Mouse (Mus musculus) left cerebral cortex, adult 9 months (tissue): Measurements from ENCODE around the gene Fam169b.
A peak's percentile ranks its signal among the peaks of the same experiment; 100 is the strongest.

Source experiments
- DNase-seq, 2 experiments: peaks; one replicate each; pipeline ENCODE4 v3.0.0; 2022; ENCODE audit warnings: low spot score in 2 of 2

Fam169b gene

GRCm38 (mm10) chr7:68273515-68273914, at the start of gene Fam169b:
Gene Fam169b (plus strand): TSS chr7:68273839.
- no peak for DNase-seq

GRCm38 (mm10) chr7:68224006-68224405, 49.6 kb upstream of the Fam169b start:
- DNase-seq: no peak

- peak in 1 of 2 experiments; percentile 51 for DNase-seq
These were observed 48.1 kb upstream of the Fam169b start for GRCm38 (mm10) chr7:68225427-68226054.

GRCm38 (mm10) chr7:68227021-68227420, 46.6 kb upstream of the Fam169b start:
- DNase-seq: no peak

GRCm38 (mm10) chr7:68227621-68228020, 46.0 kb upstream of the Fam169b start:
- no peak for DNase-seq

GRCm38 (mm10) chr7:68228491-68228890, 45.1 kb upstream of the Fam169b start:
- DNase-seq: no peak

- no peak for DNase-seq
These were observed 42.8 kb upstream of the Fam169b start for GRCm38 (mm10) chr7:68230831-68231230.

GRCm38 (mm10) chr7:68232521-68232920, 41.1 kb upstream of the Fam169b start:
- no peak for DNase-seq

- DNase-seq: no peak
These were observed 39.9 kb upstream of the Fam169b start for GRCm38 (mm10) chr7:68233619-68234223.

GRCm38 (mm10) chr7:68236817-68237216, 36.8 kb upstream of the Fam169b start:
- DNase-seq: no peak

- DNase-seq: no peak
These were observed 34.3 kb upstream of the Fam169b start for GRCm38 (mm10) chr7:68239220-68239827.

- no peak for DNase-seq
These were observed 32.4 kb upstream of the Fam169b start for GRCm38 (mm10) chr7:68241205-68241604.

- DNase-seq: no peak
These were observed 28.0 kb upstream of the Fam169b start for GRCm38 (mm10) chr7:68245681-68246080.

- DNase-seq: no peak
These were observed 27.4 kb upstream of the Fam169b start for GRCm38 (mm10) chr7:68246249-68246648.

GRCm38 (mm10) chr7:68250411-68250810, 23.2 kb upstream of the Fam169b start:
- DNase-seq: no peak

GRCm38 (mm10) chr7:68250902-68251301, 22.7 kb upstream of the Fam169b start:
- no peak for DNase-seq

- DNase-seq: no peak
These were observed 15.9 kb upstream of the Fam169b start for GRCm38 (mm10) chr7:68257767-68258166.

- DNase-seq: no peak
These were observed 15.1 kb upstream of the Fam169b start for GRCm38 (mm10) chr7:68258326-68259150.

GRCm38 (mm10) chr7:68259523-68260081, 14.0 kb upstream of the Fam169b start:
- DNase-seq: no peak

GRCm38 (mm10) chr7:68262612-68263200, 10.9 kb upstream of the Fam169b start:
- DNase-seq: no peak

GRCm38 (mm10) chr7:68263346-68264027, 10.2 kb upstream of the Fam169b start:
- no peak for DNase-seq
